Mouse (Mus musculus): ENCODE measurements at regions not wholly inside any gene's neighbourhood (a gene's known extent, or its start where the extent isn't known, plus 50 kb on each side); places are given as distances from the start of the nearest gene placed in this dataset.

- H3K27ac ChIP-seq (ENCODE audit: low read depth, low read length): 0 out of 2 replicates have a peak overlapping the region, but pooled peaks have one; percentile 10
- WGBS (ENCODE audit: insufficient replicate concordance): 33% methylated on average over 4 of the region's 4 CpGs
- H3K9ac ChIP-seq (ENCODE audit: low read depth, low read length): no peak overlapping the region
- H3K4me1 ChIP-seq (ENCODE audit: control insufficient read depth, insufficient read depth, low read length): peaks cover 9% of the 10 kb centered on the region; the same call in 1 of the 2 replicates
- H3K4me3 ChIP-seq (ENCODE audit: low read depth, low read length): no peak overlapping the region
- no peak for ATAC-seq (replicated peaks; ENCODE audit: insufficient number of reproducible peaks, low FRiP score, low TSS enrichment)
- peak overlapping the region; percentile 31; the same call in 1 of the 2 replicates for H3K4me2 ChIP-seq
- no peaks in the 10 kb centered on the region for H3K27me3 ChIP-seq (ENCODE audit: control insufficient read depth, insufficient read depth, low read length)
- no peaks in the 10 kb centered on the region for H3K36me3 ChIP-seq (ENCODE audit: control insufficient read depth, insufficient read depth, low read length)
- no peaks in the 10 kb centered on the region for H3K9me3 ChIP-seq (replicated peaks; ENCODE audit: control insufficient read depth, low read length)
Observed at GRCm38 (mm10) chr1:64195294-64195693, 73.2 kb upstream of the Klf7 start.

- WGBS (ENCODE audit: insufficient replicate concordance): 71% methylated on average over 13 of the region's 13 CpGs
- Histone ChIP-seq H3K4me3 (ENCODE audit: low read depth, low read length) (no peak overlapping the region), H3K9me3 (replicated peaks; ENCODE audit: control insufficient read depth, low read length) (no peaks in the 10 kb centered on the region), H3K4me1 (ENCODE audit: control insufficient read depth, insufficient read depth, low read length) (peaks cover 9% of the 10 kb centered on the region; the same call in 1 of the 2 replicates), H3K27ac (ENCODE audit: low read depth, low read length) (no peak overlapping the region), H3K27me3 (ENCODE audit: control insufficient read depth, insufficient read depth, low read length) (no peaks in the 10 kb centered on the region), H3K4me2 (no peak overlapping the region), H3K36me3 (ENCODE audit: control insufficient read depth, insufficient read depth, low read length) (no peaks in the 10 kb centered on the region), H3K9ac (ENCODE audit: low read depth, low read length) (no peak overlapping the region)
- no peak for ATAC-seq (replicated peaks; ENCODE audit: insufficient number of reproducible peaks, low FRiP score, low TSS enrichment)
Observed at GRCm38 (mm10) chr1:64193150-64193838, 71.2 kb upstream of the Klf7 start.

- no peak overlapping the region for H3K9ac ChIP-seq (ENCODE audit: low read depth, low read length)
- no peaks in the 10 kb centered on the region for H3K27me3 ChIP-seq (ENCODE audit: control insufficient read depth, insufficient read depth, low read length)
- H3K4me1 ChIP-seq (ENCODE audit: control insufficient read depth, insufficient read depth, low read length): peaks cover 9% of the 10 kb centered on the region; the same call in 1 of the 2 replicates
- H3K27ac ChIP-seq (ENCODE audit: low read depth, low read length): no peak overlapping the region
- ATAC-seq (replicated peaks; ENCODE audit: insufficient number of reproducible peaks, low FRiP score, low TSS enrichment): no peak
- no peak overlapping the region for H3K4me2 ChIP-seq
- WGBS (ENCODE audit: insufficient replicate concordance): 82% methylated on average over 3 of the region's 3 CpGs
- no peaks in the 10 kb centered on the region for H3K36me3 ChIP-seq (ENCODE audit: control insufficient read depth, insufficient read depth, low read length)
- H3K9me3 ChIP-seq (replicated peaks; ENCODE audit: control insufficient read depth, low read length): no peaks in the 10 kb centered on the region
- H3K4me3 ChIP-seq (ENCODE audit: low read depth, low read length): no peak overlapping the region
Observed at GRCm38 (mm10) chr1:64192736-64193135, 70.7 kb upstream of the Klf7 start.

GRCm38 (mm10) chr1:64191242-64192220 is 69.4 kb upstream of the Klf7 start:
- ATAC-seq (replicated peaks; ENCODE audit: insufficient number of reproducible peaks, low FRiP score, low TSS enrichment): no peak
- H3K27ac ChIP-seq (ENCODE audit: low read depth, low read length): no peak overlapping the region
- H3K36me3 ChIP-seq (ENCODE audit: control insufficient read depth, insufficient read depth, low read length): no peaks in the 10 kb centered on the region
- WGBS (ENCODE audit: insufficient replicate concordance): 74% methylated on average over 11 of the region's 11 CpGs
- no peaks in the 10 kb centered on the region for H3K9me3 ChIP-seq (replicated peaks; ENCODE audit: control insufficient read depth, low read length)
- no peaks in the 10 kb centered on the region for H3K27me3 ChIP-seq (ENCODE audit: control insufficient read depth, insufficient read depth, low read length)
- no peak overlapping the region for H3K4me3 ChIP-seq (ENCODE audit: low read depth, low read length)
- H3K9ac ChIP-seq (ENCODE audit: low read depth, low read length): no peak overlapping the region
- H3K4me2 ChIP-seq: no peak overlapping the region
- peaks cover 9% of the 10 kb centered on the region; the same call in 1 of the 2 replicates for H3K4me1 ChIP-seq (ENCODE audit: control insufficient read depth, insufficient read depth, low read length)

GRCm38 (mm10) chr1:64190705-64191104 is 68.6 kb upstream of the Klf7 start:
- Histone ChIP-seq H3K4me2 (no peak overlapping the region), H3K4me3 (ENCODE audit: low read depth, low read length) (no peak overlapping the region)
- WGBS (ENCODE audit: insufficient replicate concordance): 79% methylated on average over 4 of the region's 4 CpGs

GRCm38 (mm10) chr1:64190097-64190496 is 68.0 kb upstream of the Klf7 start:
- no peak overlapping the region for H3K27ac ChIP-seq (ENCODE audit: low read depth, low read length)
- no peak overlapping the region for H3K4me3 ChIP-seq (ENCODE audit: low read depth, low read length)
- ATAC-seq (replicated peaks; ENCODE audit: insufficient number of reproducible peaks, low FRiP score, low TSS enrichment): no peak
- H3K4me1 ChIP-seq (ENCODE audit: control insufficient read depth, insufficient read depth, low read length): 0 out of 2 replicates have a peak, but pooled peaks cover 2% of the 10 kb centered on the region
- 31% methylated on average over 5 of the region's 5 CpGs for WGBS (ENCODE audit: insufficient replicate concordance)
- no peaks in the 10 kb centered on the region for H3K27me3 ChIP-seq (ENCODE audit: control insufficient read depth, insufficient read depth, low read length)
- H3K36me3 ChIP-seq (ENCODE audit: control insufficient read depth, insufficient read depth, low read length): no peaks in the 10 kb centered on the region
- H3K9ac ChIP-seq (ENCODE audit: low read depth, low read length): no peak overlapping the region
- peaks cover 4% of the 10 kb centered on the region; the same call in 1 of the 2 replicates for H3K9me3 ChIP-seq (replicated peaks; ENCODE audit: control insufficient read depth, low read length)
- H3K4me2 ChIP-seq: no peak overlapping the region

More at GRCm38 (mm10) chr1:64190705-64191104, 68.6 kb upstream of the Klf7 start:
- H3K9me3 ChIP-seq (replicated peaks; ENCODE audit: control insufficient read depth, low read length): no peaks in the 10 kb centered on the region
- H3K27ac ChIP-seq (ENCODE audit: low read depth, low read length): no peak overlapping the region
- H3K9ac ChIP-seq (ENCODE audit: low read depth, low read length): no peak overlapping the region
- H3K4me1 ChIP-seq (ENCODE audit: control insufficient read depth, insufficient read depth, low read length): 0 out of 2 replicates have a peak, but pooled peaks cover 4% of the 10 kb centered on the region
- ATAC-seq (replicated peaks; ENCODE audit: insufficient number of reproducible peaks, low FRiP score, low TSS enrichment): no peak
- no peaks in the 10 kb centered on the region for H3K36me3 ChIP-seq (ENCODE audit: control insufficient read depth, insufficient read depth, low read length)
- no peaks in the 10 kb centered on the region for H3K27me3 ChIP-seq (ENCODE audit: control insufficient read depth, insufficient read depth, low read length)

GRCm38 (mm10) chr1:64189471-64189870 is 67.4 kb upstream of the Klf7 start:
- H3K27me3 ChIP-seq (ENCODE audit: control insufficient read depth, insufficient read depth, low read length): no peaks in the 10 kb centered on the region
- ATAC-seq (replicated peaks; ENCODE audit: insufficient number of reproducible peaks, low FRiP score, low TSS enrichment): no peak
- H3K9ac ChIP-seq (ENCODE audit: low read depth, low read length): no peak overlapping the region
- H3K36me3 ChIP-seq (ENCODE audit: control insufficient read depth, insufficient read depth, low read length): no peaks in the 10 kb centered on the region
- no peak overlapping the region for H3K4me3 ChIP-seq (ENCODE audit: low read depth, low read length)
- H3K4me1 ChIP-seq (ENCODE audit: control insufficient read depth, insufficient read depth, low read length): no peaks in the 10 kb centered on the region
- no peak overlapping the region for H3K27ac ChIP-seq (ENCODE audit: low read depth, low read length)
- peaks cover 4% of the 10 kb centered on the region; the same call in 1 of the 2 replicates for H3K9me3 ChIP-seq (replicated peaks; ENCODE audit: control insufficient read depth, low read length)
- WGBS (ENCODE audit: insufficient replicate concordance): 32% methylated on average over 6 of the region's 6 CpGs
- H3K4me2 ChIP-seq: no peak overlapping the region

- peaks cover 4% of the 10 kb centered on the region; the same call in 1 of the 2 replicates for H3K9me3 ChIP-seq (replicated peaks; ENCODE audit: control insufficient read depth, low read length)
- no peaks in the 10 kb centered on the region for H3K36me3 ChIP-seq (ENCODE audit: control insufficient read depth, insufficient read depth, low read length)
- no peak overlapping the region for H3K27ac ChIP-seq (ENCODE audit: low read depth, low read length)
- ATAC-seq (replicated peaks; ENCODE audit: insufficient number of reproducible peaks, low FRiP score, low TSS enrichment): no peak
- no peak overlapping the region for H3K4me3 ChIP-seq (ENCODE audit: low read depth, low read length)
- no peaks in the 10 kb centered on the region for H3K27me3 ChIP-seq (ENCODE audit: control insufficient read depth, insufficient read depth, low read length)
- no peak overlapping the region for H3K9ac ChIP-seq (ENCODE audit: low read depth, low read length)
- H3K4me1 ChIP-seq (ENCODE audit: control insufficient read depth, insufficient read depth, low read length): no peaks in the 10 kb centered on the region
- H3K4me2 ChIP-seq: no peak overlapping the region
- 80% methylated on average over 11 of the region's 11 CpGs for WGBS (ENCODE audit: insufficient replicate concordance)
Observed at GRCm38 (mm10) chr1:64187796-64188513, 65.9 kb upstream of the Klf7 start.

All from heart, embryonic 11.5 days (tissue).